Mouse (Mus musculus) lung, adult 2 months (tissue): Measurements from ENCODE around the gene Gtf2f1.

Source experiments
- CTCF ChIP-seq: fragments of 200-500 bp; IDR thresholded peaks from 2 replicates; pipeline ENCODE4 v1.5.1; 2011; ENCODE audit warnings: mild to moderate bottlenecking, low read length, control low read depth; ENCODE audit not compliant: insufficient read depth
- POLR2A ChIP-seq: fragments of 200-500 bp; IDR thresholded peaks from 2 replicates; pipeline ENCODE4 v1.6.1; 2011; ENCODE audit warnings: low read depth, mild to moderate bottlenecking, control low read depth, low read length, borderline replicate concordance; ENCODE audit errors: extremely low read depth

DNA sequence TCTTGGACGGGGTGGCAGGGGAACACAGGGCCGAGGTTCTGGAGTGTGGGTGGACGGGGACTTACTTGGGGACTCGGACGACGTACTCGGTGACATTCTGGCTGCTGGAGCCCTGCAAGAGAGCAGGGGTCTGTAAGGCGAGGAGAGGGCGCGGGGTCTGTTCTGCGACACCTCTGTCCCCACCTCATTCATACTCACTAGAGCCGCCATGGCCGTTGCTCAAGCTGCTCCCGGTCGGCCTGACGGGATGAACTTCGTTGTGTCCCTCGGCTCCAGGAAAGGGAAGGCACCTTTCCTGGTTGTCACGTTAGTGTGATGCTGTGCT, 215 bp downstream of the Gtf2f1 start:
- TF ChIP-seq CTCF (no peak), POLR2A (no peak)
